Mouse (Mus musculus) regulatory T cell (primary cell): ENCODE data around the gene Clcn5.

Experiments used
- in situ Hi-C: fragments of 300-600 bp; cut with MboI, MseI; formaldehyde crosslinking; loops from one replicate; pipeline ENCODE4 v1.15.1; 2025; ENCODE audit warnings: high pct_unique_total_duplicates

Gene Clcn5

GRCm38 (mm10) chrX:7197833-7198232, 121.3 kb downstream of the Clcn5 start:
- in situ Hi-C loops, result no loop called here

- in situ Hi-C loops, result no loop called here
Observed at GRCm38 (mm10) chrX:7190816-7191215, 128.3 kb downstream of the Clcn5 start.

- in situ Hi-C loops, result no loop called here
Observed at GRCm38 (mm10) chrX:7188311-7188807, 130.8 kb downstream of the Clcn5 start.

GRCm38 (mm10) chrX:7187455-7188310, 131.5 kb downstream of the Clcn5 start:
- in situ Hi-C loops, result no loop called here

- in situ Hi-C loops, result no loop called here
Observed at GRCm38 (mm10) chrX:7170156-7170555, 149.0 kb downstream of the Clcn5 start.

GRCm38 (mm10) chrX:7168799-7169198, 150.4 kb downstream of the Clcn5 start:
- in situ Hi-C loops, result no loop called here

- in situ Hi-C loops, result no loop called here
Observed at GRCm38 (mm10) chrX:7157976-7158375, 161.2 kb downstream of the Clcn5 start.

GRCm38 (mm10) chrX:7156026-7156732, 163.0 kb downstream of the Clcn5 start:
- in situ Hi-C loops, result no loop called here

- in situ Hi-C loops, result no loop called here
Observed at GRCm38 (mm10) chrX:7150129-7150528, 169.0 kb downstream of the Clcn5 start.

- in situ Hi-C loops, result no loop called here
Observed at GRCm38 (mm10) chrX:7146156-7146555, 173.0 kb downstream of the Clcn5 start.

- in situ Hi-C loops, result no loop called here
Observed at GRCm38 (mm10) chrX:7121618-7122280, 197.4 kb downstream of the Clcn5 start.

- in situ Hi-C loops, result no loop called here
Observed at GRCm38 (mm10) chrX:7114885-7115284, 204.3 kb downstream of the Clcn5 start.
